Mouse (Mus musculus) heart, postnatal 36 days (tissue): ENCODE results near the gene Gabra5. TPM values are rescaled to one million over a fixed set of nuclear protein-coding genes. Genes with fewer than 3 reads are reported as not detected.

Source experiments
- DNase-seq, 2 experiments: peaks; one replicate each; pipeline ENCODE4 v3.0.0; 2021 to 2022
- intact Hi-C: fragments of 180-260 bp; cut with DNase I; formaldehyde crosslinking; loops from one replicate; pipeline ENCODE4 v1.15.1; 2025
- total RNA-seq, 2 experiments: library from RNA; stranded (reverse); gene quantifications; 2 replicates each; pipeline ENCODE4 v1.2.3; 2021

Gene Gabra5
- total RNA-seq, result not detected

DNA sequence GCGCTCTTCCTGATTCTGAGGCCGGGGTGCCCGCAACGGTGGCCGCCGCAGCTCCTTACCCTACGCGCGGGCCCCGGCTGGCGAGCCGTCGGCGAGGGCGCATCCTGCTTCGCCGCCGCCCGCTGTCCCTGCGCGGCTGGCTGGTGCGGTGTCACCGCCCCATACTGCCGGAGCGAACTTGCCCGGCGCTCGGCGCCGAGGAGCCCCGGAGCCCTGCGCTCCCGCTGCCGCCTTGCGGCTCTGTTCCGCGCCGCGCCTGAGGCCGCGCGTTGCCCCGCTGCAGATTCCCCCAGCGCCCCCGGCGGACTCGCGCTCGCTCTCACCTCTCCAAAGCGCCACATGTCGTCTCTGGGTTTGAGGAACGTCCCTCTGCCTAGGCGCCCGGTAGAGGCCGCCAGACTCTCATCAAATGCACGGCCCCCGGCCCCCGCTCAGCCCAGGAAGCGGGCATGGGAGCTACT, at the start of gene Gabra5:
Gene Gabra5, minus strand, starts transcription at position 379 of the 461 bp plus-strand sequence.
- no peak for DNase-seq

DNA sequence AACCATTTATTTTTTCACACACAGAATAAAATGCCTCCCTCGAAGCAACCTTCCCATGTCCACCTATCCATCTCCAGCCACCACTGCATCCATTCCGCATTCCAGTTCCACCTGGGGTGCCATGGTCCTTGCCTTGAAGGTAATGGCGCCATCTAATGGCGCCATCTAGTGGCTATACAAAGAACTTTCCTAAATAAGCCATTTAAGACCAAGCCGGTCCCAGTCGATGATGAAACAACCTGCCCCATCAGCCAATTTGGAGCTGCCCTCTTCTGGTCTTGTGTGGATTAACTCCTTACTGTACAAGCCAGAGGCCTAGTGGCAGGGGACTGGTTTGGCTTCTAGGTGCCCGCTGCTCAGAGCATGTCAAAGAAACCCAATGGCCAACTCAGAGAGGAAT, 28.7 kb upstream of the Gabra5 start:
- intact Hi-C loops, result no loop called here
- no peak for DNase-seq

More for the DNA sequence above, at the start of gene Gabra5:
- intact Hi-C loops, result loop anchor here (10.0 kb wide), 1 partner anchor 635 kb away; no protein-coding TSS in a partner anchor

DNA sequence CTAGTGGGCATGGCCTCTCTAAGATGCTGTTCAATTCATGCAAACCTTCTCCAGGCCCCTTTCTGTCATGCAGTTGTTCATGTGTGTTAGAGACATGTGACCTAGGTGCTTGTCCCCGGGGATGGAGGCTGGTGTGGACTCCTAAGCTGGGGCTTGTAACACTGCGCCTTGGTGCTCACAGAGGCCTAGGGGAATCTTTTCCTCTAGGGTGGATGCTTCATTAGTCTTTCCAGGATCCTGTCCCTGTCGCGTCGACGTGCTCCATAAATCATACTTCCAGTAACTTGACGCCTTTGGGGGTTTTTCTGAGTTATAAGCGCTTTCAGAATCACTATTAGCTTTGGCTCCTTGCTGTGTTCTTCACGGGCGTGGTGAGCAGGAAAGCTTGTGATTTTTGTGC, 22.8 kb upstream of the Gabra5 start:
- DNase-seq, result no peak

DNA sequence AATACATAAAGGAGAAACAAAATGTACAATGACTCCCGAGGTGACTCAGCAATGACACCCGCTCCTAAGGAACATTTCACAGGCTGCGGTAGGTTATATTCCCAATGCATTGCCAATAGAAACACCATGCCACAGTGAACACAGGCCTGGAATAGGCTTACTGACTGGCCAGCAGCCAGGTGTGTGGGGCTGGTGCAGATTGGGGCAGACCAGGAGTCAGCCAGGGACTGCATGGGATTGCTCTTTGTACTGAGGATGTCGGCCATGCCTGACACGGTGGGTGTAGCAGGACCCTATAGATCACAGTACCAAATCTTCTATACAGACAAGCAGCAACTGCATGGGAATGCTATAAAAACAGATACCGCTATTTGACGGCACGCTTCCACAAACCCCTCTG, 20.1 kb upstream of the Gabra5 start:
- DNase-seq, result no peak
- intact Hi-C loops, result no loop called here

More for the DNA sequence above, 22.8 kb upstream of the Gabra5 start:
- intact Hi-C loops, result no loop called here

DNA sequence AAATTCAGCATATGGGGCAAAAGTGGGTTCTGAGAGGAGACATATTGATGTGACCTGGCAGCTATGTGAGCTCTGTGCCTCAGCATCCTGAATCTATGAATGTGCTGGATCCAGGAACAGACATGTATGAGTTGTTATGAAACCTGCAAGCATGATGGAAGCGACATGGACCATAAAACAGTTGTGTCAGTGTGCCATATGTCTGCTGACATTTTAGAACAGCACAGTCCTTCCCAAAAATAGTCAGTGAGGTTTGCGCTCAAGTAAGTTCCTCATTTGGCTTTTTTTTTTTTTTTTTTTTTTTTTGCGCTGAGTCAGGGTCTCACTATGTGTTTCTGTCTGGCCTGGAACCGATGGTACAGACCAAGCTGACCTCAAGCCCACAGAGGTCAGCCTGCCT, 19.6 kb upstream of the Gabra5 start:
- DNase-seq, result no peak
- intact Hi-C loops, result no loop called here

DNA sequence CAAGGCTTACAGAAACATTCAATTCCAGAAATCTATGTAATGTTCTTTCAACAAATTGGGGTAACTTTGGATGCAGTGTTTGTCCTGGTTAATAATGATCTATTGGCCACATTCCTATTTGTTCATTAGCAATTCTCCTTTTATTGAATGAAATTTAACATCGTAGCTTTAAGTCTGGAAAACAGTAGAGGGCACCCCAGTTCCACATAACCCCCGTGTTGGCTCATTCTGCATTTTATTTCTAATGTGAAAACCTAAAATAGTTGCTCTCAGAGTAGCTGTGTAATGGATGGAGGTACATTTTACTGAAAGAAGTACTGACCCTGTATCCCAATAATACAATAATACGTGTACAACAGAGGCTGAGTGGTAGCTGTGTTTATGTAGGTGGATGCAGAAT, 3.1 kb upstream of the Gabra5 start:
- intact Hi-C loops, result loop anchor here (10.0 kb wide), 1 partner anchor 632 kb away; no protein-coding TSS in a partner anchor
- DNase-seq, result no peak

DNA sequence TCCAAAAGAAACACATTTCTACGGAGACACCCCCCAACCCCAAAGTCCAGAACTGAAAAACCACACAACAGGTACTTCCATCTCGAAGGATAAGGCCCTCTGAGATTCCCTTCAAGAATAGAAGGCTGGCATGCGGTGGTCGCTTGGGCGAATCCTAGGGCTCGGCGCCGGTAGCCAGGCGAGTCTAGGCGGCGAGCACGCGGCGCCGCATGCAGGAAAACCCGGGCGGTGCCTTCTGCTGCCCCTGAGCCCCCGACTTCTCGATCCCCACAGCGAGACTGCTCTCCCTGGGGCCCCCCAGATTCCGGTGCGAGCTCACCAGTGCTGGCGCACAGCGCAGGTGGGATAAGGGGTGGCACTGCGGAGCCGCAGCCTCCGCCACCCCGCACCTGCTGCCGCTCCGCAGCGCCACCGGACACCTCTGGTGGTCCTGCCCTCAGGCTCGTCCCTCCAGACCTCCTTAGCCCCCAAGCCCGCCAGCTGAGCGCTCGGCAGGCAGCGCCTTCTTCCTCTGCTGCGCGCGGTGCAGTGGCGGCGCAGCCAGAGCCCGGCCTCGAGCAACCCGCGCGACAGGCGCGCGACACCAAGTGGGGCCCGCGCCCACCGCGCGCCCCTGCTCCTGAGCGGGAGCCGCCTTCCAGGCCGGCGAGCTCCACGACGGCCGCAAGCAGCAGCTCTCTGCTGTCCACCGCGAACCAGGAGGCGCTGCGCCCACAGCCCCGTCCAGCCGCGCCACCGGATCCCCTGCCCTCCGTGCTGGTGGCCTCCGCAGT, 813 bp downstream of the Gabra5 start:
- DNase-seq, result no peak
- intact Hi-C loops, result no loop called here

DNA sequence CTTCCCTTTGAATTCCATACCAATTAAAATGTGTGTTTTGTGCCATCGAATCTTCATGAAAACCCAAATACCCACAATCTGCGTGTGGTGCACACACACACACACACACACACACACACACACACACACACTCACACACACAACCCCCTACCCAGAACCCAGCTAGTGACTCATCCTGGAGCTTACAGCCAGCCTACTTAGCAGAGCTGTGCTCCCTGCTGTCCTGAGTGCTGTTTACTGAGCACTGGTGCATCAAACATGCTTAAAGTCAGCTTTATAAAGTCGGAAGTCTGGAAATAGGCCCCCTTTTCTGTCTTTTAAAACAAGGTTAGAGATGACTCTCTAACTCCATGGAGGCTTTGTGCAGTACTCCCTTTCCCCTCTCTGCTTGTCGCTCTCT, 7.0 kb downstream of the Gabra5 start:
- DNase-seq, result no peak
- intact Hi-C loops, result no loop called here

DNA sequence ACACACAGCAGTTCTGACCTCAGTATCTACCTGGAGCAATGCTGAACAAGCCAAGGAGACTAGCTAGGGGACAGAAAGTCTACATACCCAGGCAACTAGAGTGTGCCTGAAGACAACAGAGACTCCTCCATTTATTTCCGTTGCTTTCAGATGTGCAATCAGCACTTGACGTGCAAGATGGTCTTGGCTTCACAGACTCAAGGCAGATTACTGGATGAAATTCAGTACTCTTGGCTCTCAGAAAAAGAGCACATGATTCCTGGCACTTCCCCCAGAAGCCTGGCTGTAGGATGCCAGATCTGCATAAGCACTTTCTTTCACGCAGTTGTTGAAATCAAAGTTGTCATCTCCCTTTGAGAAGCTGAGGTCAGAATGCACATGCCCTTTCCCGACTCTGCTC, 18.1 kb downstream of the Gabra5 start:
- DNase-seq, result no peak
- intact Hi-C loops, result no loop called here

DNA sequence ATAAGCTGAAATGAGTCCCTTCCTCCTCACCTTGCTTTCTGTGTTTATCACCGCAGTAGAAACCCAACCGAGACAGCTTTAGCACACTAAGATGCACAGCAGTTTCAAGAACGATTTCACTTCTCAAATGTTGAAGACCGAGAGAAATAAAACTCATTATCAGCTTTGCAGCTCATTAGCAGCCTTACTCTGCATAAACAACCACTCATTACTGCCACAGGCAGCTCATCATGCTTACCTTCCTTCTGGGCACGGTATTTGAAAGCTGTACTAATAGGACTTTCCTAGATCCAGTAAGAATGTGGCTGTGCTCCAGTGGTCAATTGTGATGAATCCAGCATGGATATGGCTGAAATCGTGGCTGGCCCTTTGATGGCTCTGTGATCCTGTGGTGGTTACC, 23.0 kb downstream of the Gabra5 start:
- intact Hi-C loops, result no loop called here
- no peak for DNase-seq

DNA sequence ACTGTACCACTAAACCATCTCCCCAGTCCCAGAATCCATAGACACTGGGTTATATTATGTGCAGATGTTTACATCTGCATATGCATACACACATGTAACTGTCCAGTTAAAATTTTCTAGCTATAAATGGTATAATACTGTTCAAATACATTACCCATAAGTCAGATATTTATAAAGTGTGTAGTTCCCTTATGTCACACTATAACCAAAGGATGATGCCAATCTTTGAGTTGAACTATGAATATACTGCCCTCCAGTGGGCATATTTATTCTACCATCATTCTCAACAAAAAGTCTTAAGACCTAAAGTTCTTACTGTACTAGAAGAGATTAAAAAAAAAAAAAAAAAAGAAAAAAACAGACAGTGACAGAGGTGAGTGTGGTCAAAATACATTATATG, 27.0 kb downstream of the Gabra5 start:
- DNase-seq, result no peak
- intact Hi-C loops, result no loop called here

DNA sequence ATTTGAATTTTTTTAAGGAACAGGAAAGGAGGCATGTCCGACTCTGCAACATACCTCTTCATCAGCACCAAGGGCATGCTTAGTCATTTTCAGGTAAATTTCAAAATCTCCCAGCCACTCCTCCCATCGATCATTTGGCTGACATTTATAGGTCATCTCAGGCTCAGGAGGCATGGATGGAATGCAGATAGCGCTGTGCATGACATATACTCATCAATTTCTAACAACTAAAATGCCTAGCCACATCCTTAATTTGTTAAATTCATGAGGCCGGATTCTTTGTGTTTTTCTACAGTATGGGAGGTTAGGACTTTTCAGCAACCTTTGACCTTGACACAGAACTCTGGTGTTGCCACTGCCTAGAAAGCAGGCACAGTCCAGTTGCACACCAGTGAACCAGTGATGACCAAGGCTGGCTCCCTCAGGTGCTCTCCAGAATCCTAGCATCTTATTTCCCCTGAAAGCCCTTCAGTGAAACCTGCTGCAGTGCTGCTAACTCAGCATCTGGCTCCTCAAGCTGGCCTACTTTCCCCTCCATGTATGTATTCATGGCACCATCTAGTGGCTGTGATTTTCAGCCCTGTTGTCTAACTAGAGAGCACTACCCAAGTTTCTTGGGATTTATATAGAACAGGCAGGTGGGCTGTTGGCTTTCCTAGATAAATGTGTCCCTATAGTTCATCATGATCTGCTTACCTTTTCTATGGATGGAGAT, 35.9 kb downstream of the Gabra5 start:
- peak; percentile 5 for DNase-seq
- intact Hi-C loops, result loop anchor here (2.0 kb wide), 1 partner anchor 1183 kb away; no protein-coding TSS in a partner anchor

DNA sequence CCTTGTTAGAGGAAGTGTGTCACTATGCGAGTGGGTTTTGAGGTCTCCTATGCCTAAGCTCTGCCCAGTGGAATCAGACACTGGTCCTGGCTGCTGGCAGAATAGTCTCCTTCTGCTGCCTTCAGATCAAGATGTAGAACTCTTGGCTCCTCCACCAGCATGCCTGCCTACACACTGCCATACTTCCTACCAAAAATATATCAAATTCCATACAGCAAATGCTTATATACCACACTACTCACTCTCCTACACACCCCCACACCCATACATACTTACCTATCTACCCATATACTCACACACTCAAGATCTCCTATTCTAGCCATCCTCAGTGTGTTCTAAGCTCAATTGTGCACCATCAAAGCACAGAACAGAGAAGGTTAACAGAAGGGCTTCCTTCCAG, 38.5 kb downstream of the Gabra5 start:
- intact Hi-C loops, result no loop called here

DNA sequence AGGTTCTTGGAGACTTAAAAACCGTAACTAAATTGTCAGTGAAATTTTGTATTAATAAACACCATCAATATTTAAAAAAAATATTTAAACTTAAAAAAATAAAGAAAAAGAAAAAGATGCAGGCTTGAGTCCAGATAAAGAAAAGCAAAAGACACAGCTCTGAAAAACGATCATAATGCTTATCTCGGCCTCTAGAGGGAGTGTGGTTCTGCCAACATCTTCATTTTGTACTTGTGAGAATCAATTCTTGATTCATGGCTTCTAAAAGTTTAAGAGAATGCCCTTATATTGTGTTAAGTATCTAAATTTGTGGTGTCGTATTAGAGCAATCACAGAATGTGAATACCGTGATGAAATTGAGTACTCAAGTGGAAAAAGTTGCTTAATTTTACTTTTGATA, 49.5 kb downstream of the Gabra5 start:
- intact Hi-C loops, result no loop called here
- DNase-seq, result no peak

More for the DNA sequence above, 38.5 kb downstream of the Gabra5 start:
- DNase-seq, result no peak

DNA sequence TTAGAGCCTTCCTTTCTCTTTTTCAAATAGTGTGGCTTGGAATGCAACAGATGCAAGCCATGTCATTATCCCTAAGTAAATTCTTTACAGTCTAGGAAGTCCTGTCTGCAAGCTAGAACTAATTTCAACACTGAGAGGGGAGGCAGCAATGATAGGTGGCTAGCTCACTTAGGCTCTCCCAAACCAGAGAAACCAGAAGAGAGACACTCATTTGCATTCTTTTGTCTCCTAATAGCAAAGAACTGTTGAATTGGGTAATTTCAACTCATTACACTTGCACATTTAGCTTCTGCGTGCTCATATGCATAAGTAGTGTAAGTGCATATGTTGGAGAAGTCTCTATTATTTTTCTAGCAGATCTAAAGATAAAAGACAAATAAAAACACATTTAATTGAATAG, 61.6 kb downstream of the Gabra5 start:
- no peak for DNase-seq
- intact Hi-C loops, result no loop called here

DNA sequence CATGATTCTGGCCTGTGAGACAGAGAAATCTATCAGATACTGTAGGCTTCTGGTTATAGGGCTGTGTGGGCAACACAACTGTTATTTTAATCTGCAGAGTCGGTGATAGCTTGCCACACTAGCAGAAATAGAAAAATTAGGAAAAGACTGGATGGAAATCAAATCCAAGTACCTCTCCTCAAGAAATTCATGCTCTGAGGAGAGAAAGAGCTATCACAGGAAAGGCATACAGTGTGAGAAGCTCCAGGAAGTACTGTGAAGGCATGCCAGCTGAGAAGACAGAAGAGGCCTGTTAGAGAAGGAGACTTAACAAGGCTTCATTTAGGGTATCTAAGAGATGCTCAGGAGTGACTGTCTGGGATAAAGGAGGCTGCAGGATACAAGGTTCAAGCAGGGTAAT, 87.2 kb downstream of the Gabra5 start:
- intact Hi-C loops, result no loop called here
- DNase-seq, result no peak

DNA sequence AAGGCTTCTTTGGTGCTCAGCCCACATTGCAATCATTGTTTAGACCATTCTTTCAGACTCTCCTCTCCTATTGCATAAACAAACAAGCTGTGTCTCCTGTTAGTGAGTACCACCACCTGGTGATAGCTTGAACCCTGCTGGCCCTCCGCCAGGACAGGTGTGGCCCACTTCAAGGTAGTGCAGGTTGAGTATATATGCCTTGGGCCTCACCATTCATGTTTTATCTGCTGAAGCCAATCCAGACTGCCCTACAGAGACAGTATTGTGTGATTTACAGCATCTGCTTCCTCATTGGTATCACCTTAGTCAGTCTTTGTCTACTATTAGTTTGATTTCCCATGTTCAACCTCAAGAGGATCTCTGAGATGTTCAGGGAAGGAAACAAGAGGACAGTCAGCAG, 88.8 kb downstream of the Gabra5 start:
- intact Hi-C loops, result no loop called here

DNA sequence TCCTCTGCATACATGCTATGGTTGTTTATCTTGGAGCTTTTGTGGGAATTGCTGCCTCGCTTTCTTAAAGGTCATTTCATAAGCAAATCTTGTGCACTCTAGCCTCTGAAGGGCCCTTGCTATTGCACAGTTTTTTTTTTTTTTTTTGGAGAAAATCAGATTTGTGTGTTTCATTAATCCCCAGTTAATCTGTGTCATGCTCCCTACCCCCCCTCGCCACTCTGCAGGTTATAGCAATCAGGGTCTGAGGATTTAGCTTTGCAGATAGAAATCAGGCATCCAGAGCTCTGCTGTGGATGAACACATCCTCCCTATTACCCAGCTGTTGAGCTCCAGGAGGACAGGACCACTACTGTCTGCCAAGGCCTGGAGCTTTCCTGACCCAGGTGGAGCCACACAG, 90.5 kb downstream of the Gabra5 start, which contains the start of gene Gabrb3:
Gene Gabrb3, plus strand, starts transcription at position 301 of the 400 bp plus-strand sequence.
- intact Hi-C loops, result no loop called here
- no peak for DNase-seq

More for the DNA sequence above, 88.8 kb downstream of the Gabra5 start:
- no peak for DNase-seq

DNA sequence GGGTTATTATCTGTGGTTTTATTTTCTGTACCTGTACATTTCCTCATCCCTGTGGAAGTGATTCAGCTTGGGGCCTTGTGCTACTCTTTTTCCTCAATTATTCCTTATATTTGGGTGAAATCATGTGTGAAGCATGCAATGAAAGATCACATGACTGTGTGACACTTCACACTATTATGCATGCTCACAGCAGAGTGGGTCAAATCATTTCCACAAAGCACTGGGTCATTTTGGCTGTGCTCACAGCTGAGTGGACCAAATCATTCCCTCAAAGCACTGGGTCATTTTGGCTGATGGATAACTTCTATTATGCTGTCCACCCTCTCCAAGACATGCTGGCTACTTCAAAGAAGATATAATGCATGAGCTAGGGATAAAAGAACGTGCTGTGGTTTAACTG, 97.0 kb downstream of the Gabra5 start:
- intact Hi-C loops, result no loop called here
- no peak for DNase-seq

DNA sequence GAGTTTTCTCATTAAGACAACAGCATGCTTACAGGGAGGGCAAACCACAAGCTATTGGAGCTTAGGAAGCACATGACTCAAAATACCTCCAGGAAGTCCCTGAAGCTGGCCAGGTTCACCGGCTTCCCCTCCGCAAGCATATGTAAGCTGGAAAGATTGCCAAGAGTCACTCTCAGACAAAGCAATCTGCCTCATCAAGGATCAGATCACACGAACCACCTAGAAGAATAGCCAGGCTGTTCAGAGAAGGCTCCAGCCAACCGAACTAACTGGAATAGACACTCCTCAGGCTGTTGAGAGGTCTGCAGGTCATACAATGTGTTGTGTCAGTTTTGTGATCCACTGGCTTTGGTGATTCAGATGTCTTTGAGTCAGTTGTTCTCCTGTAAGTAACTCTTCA, 98.7 kb downstream of the Gabra5 start:
- no peak for DNase-seq
- intact Hi-C loops, result no loop called here

DNA sequence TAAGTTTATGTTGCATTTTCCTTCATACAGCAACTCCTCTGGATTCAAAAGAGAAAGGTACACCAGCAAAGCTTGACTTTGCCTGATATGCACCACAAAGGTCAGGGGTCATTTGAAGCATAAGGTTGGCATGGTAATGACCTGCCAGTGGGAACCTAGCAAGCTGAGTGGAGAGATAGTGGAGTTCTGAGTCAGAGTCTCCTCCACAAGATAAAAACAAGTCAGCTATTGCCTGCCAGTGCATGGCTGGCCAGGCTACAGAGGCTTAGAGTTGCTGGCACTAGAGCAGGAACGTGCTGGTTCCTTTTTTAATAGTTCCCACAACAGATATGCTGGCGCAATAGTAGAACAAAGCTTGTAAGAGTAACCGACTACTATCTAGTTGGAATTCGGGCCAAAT, 116.3 kb downstream of the Gabra5 start:
- DNase-seq, result peak in 1 of 2 experiments; percentile 4
- intact Hi-C loops, result no loop called here

DNA sequence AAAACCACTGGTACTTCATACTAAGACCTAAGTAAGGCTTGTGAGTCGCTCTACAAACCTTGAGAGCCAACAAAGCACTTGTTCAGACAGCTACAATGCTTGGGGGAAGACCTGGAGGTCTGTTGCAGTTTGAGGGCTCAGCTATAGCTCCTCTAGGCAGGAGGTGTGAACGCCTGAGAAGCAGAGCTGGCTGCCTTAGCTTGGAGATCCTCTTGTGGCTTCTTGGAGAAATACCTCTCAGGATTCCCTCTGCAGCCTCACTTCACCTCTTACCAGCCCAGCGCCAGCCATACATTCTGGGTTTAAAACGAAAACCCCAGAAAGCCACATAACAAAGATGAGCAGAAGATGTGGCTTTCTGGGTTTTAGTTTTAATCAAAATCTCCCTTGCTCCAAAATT, 119.8 kb downstream of the Gabra5 start:
- intact Hi-C loops, result no loop called here
- DNase-seq, result no peak
